Comparison of ENCODE assay signal across 24 mouse cellular contexts in the genomic region with DNA sequence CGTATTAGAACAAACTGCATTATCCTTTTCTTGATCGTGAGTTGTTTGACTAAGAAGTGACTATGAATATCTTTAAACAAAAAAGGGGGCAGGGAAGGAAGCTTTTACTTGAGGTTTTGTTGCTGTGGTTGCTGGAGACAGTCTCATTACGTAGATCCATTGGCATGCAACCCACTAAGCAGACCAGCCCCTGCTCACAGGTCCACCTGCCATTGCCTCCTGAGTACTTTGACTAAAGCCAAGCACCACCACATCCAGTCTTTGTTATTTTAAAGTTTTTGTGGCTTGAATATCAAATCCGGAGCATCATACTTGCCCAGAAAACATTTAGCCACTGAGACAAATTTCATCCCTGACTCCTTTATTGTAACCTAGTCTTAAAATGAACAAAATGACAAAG. TPM values are rescaled to one million over a fixed set of nuclear protein-coding genes. Genes with fewer than 3 reads are reported as not detected.
"Had no signal": no experiment of that assay in that cellular context is flagged by ENCODE, and none has a peak within 500 bp of the region (broad histone marks: within the 10 kb centered on the region; RNA-seq: fewer than 3 reads in every experiment).

No protein-coding gene starts in this region.

- H3K9me3 ChIP-seq: neural tube, embryonic 15.5 days; stomach, embryonic 15.5 days had no signal

- H3K27me3 ChIP-seq: neural tube, embryonic 15.5 days; stomach, embryonic 15.5 days had no signal

- H3K4me1 ChIP-seq: neural tube, embryonic 15.5 days; stomach, embryonic 15.5 days had no signal

- H3K36me3 ChIP-seq: neural tube, embryonic 15.5 days; stomach, embryonic 15.5 days had no signal

- H3K4me3 ChIP-seq: neural tube, embryonic 15.5 days; stomach, embryonic 15.5 days had no signal

- H3K9ac ChIP-seq: neural tube, embryonic 15.5 days; stomach, embryonic 15.5 days had no signal

- H3K4me2 ChIP-seq: neural tube, embryonic 15.5 days; stomach, embryonic 15.5 days had no signal

- DNase-seq: retina, postnatal 1 day; right cerebral cortex, adult 18-20 months; right cerebral cortex, postnatal 14 days; right cerebral cortex, postnatal 25 days; right cerebral cortex, postnatal 4 days; spleen, adult 18-20 months; thymus, adult 18-20 months; thymus, adult 2 months; thymus, postnatal 14 days; thymus, postnatal 25 days; thymus, postnatal 36 days; thymus, postnatal 4 days had no signal

- H3K27ac ChIP-seq: neural tube, embryonic 15.5 days; stomach, embryonic 15.5 days; stomach, postnatal 0 days had no signal

RNA-seq across cellular contexts. Expression of gene Rnase9, which starts 5.5 kb away (rescaled TPM):
- total RNA-seq: neutrophil, adult 5-6 weeks had no signal
- polyA plus RNA-seq: neural tube, embryonic 14.5 days; neural tube, embryonic 15.5 days; small intestine, adult 2 months; spleen, adult 2 months; stomach, embryonic 14.5 days; stomach, embryonic 15.5 days; stomach, embryonic 16.5 days; stomach, postnatal 0 days; testis, adult 2 months; thymus, adult 2 months; thymus, postnatal 0 days; urinary bladder, adult 2 months had no signal

RNA-seq across cellular contexts. Expression of gene Rnase11, which starts 13.7 kb away (rescaled TPM):
- total RNA-seq: neutrophil, adult 5-6 weeks had no signal
- polyA plus RNA-seq: neural tube, embryonic 14.5 days; neural tube, embryonic 15.5 days; small intestine, adult 2 months; spleen, adult 2 months; stomach, embryonic 14.5 days; stomach, embryonic 15.5 days; stomach, embryonic 16.5 days; stomach, postnatal 0 days; thymus, adult 2 months; thymus, postnatal 0 days; urinary bladder, adult 2 months had no signal

RNA-seq across cellular contexts. Expression of gene Rnase12, which starts 21.2 kb away (rescaled TPM):
- polyA plus RNA-seq: neural tube, embryonic 14.5 days; neural tube, embryonic 15.5 days; small intestine, adult 2 months; testis, adult 2 months; urinary bladder, adult 2 months had no signal

RNA-seq across cellular contexts. Expression of gene Rnase10, which starts 28.7 kb away (rescaled TPM):
- total RNA-seq: neutrophil, adult 5-6 weeks had no signal
- polyA plus RNA-seq: neural tube, embryonic 15.5 days; small intestine, adult 2 months; spleen, adult 2 months; stomach, embryonic 14.5 days; thymus, postnatal 0 days had no signal

RNA-seq across cellular contexts. Expression of gene Olfr750, which starts 38.0 kb away (rescaled TPM):
- total RNA-seq: neutrophil, adult 5-6 weeks had no signal
- polyA plus RNA-seq: neural tube, embryonic 14.5 days; neural tube, embryonic 15.5 days; small intestine, adult 2 months; spleen, adult 2 months; stomach, embryonic 14.5 days; stomach, embryonic 15.5 days; stomach, embryonic 16.5 days; stomach, postnatal 0 days; thymus, postnatal 0 days; urinary bladder, adult 2 months had no signal
